In the genomic region with DNA sequence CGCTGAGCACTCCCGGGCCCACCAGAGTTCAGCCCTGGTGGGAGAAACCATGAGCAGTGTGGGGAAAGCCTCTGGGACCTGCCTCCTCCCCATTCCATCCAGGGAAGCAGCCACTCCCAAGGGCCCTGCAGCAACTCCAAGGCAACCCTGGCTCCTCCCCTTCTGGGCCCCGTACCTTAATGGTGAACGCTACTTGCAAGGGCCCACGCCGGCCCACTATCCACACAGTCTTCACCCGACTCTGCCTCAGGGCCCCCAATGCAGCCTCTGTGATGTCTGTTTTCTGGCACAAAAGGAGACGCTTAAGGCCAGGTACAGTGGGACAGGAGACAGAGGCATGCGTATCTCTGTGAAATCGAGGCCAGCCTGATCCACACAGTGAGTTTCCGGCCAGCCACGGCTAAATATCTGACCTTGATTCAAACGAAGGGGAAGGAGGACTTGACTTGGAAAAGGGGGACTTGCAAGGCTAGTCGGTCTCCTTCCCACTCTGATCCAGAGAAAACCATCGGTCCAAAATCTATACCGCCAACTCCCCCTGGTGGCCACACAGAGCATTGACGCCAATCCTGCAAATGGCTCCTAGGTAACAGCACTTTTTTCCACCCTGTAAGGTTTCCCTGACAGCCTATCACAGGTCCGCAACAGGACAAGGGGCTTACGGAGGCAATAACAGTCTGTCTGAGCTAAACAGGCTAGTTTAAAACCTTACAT, we compare ENCODE assay signal across 8 mouse cellular contexts. TPM values are rescaled to one million over a fixed set of nuclear protein-coding genes. Genes with fewer than 3 reads are reported as not detected.
DNase-seq lines count a peak whose midpoint lies in the region; ATAC-seq and TF ChIP-seq lines count a peak whose summit lies in the region.
"Had no signal": no experiment of that assay in that cellular context is flagged by ENCODE, and none has a peak within 500 bp of the region (broad histone marks: within the 10 kb centered on the region; RNA-seq: fewer than 3 reads in every experiment).

No protein-coding gene starts in this region.

- H3K9me3 ChIP-seq in forebrain, embryonic 16.5 days (ENCODE audit: control insufficient read depth, low read length), result no peaks in the 10 kb centered on the region
- no peaks in the 10 kb centered on the region for H3K9me3 ChIP-seq in hindbrain, embryonic 13.5 days
- H3K9me3 ChIP-seq in midbrain, embryonic 12.5 days, result no peaks in the 10 kb centered on the region

- H3K4me1 ChIP-seq in forebrain, embryonic 16.5 days (replicated peaks; ENCODE audit: control insufficient read depth, insufficient read depth, low read length), result peaks cover 20% of the 10 kb centered on the region
- H3K4me1 ChIP-seq in hindbrain, embryonic 13.5 days (replicated peaks), result peaks cover 47% of the 10 kb centered on the region
- H3K4me1 ChIP-seq in midbrain, embryonic 12.5 days, result peaks cover 24% of the 10 kb centered on the region

- peak; percentile 87 for DNase-seq in R1 (ENCODE audit: low read depth, low spot score)
- peak; percentile 91 to 95 for DNase-seq in cerebellum, adult 18-20 months
- peak; percentile 82 to 85 for DNase-seq in left cerebral cortex, adult 2 months (ENCODE audit: extremely low spot score in 1 of 2, low spot score in 2 of 2)
- DNase-seq in spleen, postnatal 10 days (ENCODE audit: low spot score in 2 of 2), result peak; percentile 59 to 76

- no peak overlapping the region for H3K4me3 ChIP-seq in forebrain, embryonic 16.5 days (replicated peaks; ENCODE audit: low read length)
- H3K4me3 ChIP-seq in hindbrain, embryonic 13.5 days, result no peak overlapping the region
- no peak overlapping the region for H3K4me3 ChIP-seq in left cerebral cortex, adult 2 months
- H3K4me3 ChIP-seq in midbrain, embryonic 12.5 days, result no peak overlapping the region

- H3K27ac ChIP-seq in forebrain, embryonic 16.5 days (ENCODE audit: low read length), result no peak overlapping the region
- no peak overlapping the region for H3K27ac ChIP-seq in hindbrain, embryonic 13.5 days
- H3K27ac ChIP-seq in left cerebral cortex, adult 2 months, result no peak overlapping the region
- no peak overlapping the region for H3K27ac ChIP-seq in midbrain, embryonic 12.5 days (replicated peaks)
- H3K27ac ChIP-seq: macrophage had no signal

- H3K4me2 ChIP-seq in forebrain, embryonic 16.5 days (ENCODE audit: low read length), result no peak overlapping the region
- H3K4me2 ChIP-seq in hindbrain, embryonic 13.5 days, result no peak overlapping the region
- no peak overlapping the region for H3K4me2 ChIP-seq in midbrain, embryonic 12.5 days (replicated peaks)

- WGBS in forebrain, embryonic 16.5 days, result 29% methylated on average over 19 of the region's 19 CpGs
- WGBS in hindbrain, embryonic 13.5 days, result 36% methylated on average over 19 of the region's 19 CpGs
- 30% methylated on average over 19 of the region's 19 CpGs for WGBS in midbrain, embryonic 12.5 days

- peak; percentile 21; the same call in 1 of the 2 replicates for ATAC-seq in forebrain, embryonic 16.5 days
- peak; percentile 18 for ATAC-seq in hindbrain, embryonic 13.5 days (ENCODE audit: low FRiP score)
- ATAC-seq in midbrain, embryonic 12.5 days (ENCODE audit: low FRiP score, low read depth), result 0 out of 2 replicates have a peak, but pooled peaks have one; percentile 24

- H3K27me3 ChIP-seq in forebrain, embryonic 16.5 days (replicated peaks; ENCODE audit: control insufficient read depth, insufficient read depth, low read length), result peaks cover 33% of the 10 kb centered on the region
- peaks cover 46% of the 10 kb centered on the region for H3K27me3 ChIP-seq in hindbrain, embryonic 13.5 days
- peaks cover 44% of the 10 kb centered on the region for H3K27me3 ChIP-seq in midbrain, embryonic 12.5 days

- peaks cover 5% of the 10 kb centered on the region for H3K36me3 ChIP-seq in forebrain, embryonic 16.5 days (ENCODE audit: control insufficient read depth, insufficient read depth)
- peaks cover 35% of the 10 kb centered on the region for H3K36me3 ChIP-seq in hindbrain, embryonic 13.5 days
- peaks cover 13% of the 10 kb centered on the region for H3K36me3 ChIP-seq in midbrain, embryonic 12.5 days

- intact Hi-C loops in left cerebral cortex, adult 2 months (cut with DNase I), result loop anchor here (1.0 to 2.0 kb wide), 3 partner anchors 68 to 188 kb away; no protein-coding TSS in a partner anchor

- peak; percentile 95 for TF ChIP-seq CTCF in left cerebral cortex, adult 2 months (IDR thresholded peaks at IDR 0.05)

- H3K9ac ChIP-seq in forebrain, embryonic 16.5 days (replicated peaks; ENCODE audit: low read depth, low read length), result no peak overlapping the region
- no peak overlapping the region for H3K9ac ChIP-seq in hindbrain, embryonic 13.5 days
- H3K9ac ChIP-seq in midbrain, embryonic 12.5 days (replicated peaks), result no peak overlapping the region

RNA-seq across cellular contexts. Expression of gene Grin2c, which starts 3.3 kb away (rescaled TPM):
- polyA plus RNA-seq in forebrain, embryonic 16.5 days (2015; fragmentation: Nextera tagmentation; extraction: Ambion mirVana), result 0.29 and 0.37 TPM in 2 replicates
- polyA plus RNA-seq in hindbrain, embryonic 13.5 days (2015; fragmentation: Nextera tagmentation; extraction: Ambion mirVana), result 0.22 TPM in 2 replicates
- total RNA-seq in left cerebral cortex, adult 2 months (2021), result 10 to 100 TPM; 37.4 to 40.0 TPM
- polyA plus RNA-seq in midbrain, embryonic 12.5 days (2016; fragmentation: Nextera tagmentation; extraction: Ambion mirVana), result 0.06 and 0.17 TPM in 2 replicates
- polyA plus RNA-seq: macrophage had no signal

RNA-seq across cellular contexts. Expression of gene Fdxr, which starts 6.5 kb away (rescaled TPM):
- 23.2 and 26.9 TPM in 2 replicates for polyA plus RNA-seq in forebrain, embryonic 16.5 days (2015; fragmentation: Nextera tagmentation; extraction: Ambion mirVana)
- 18.1 and 20.8 TPM in 2 replicates for polyA plus RNA-seq in hindbrain, embryonic 13.5 days (2015; fragmentation: Nextera tagmentation; extraction: Ambion mirVana)
- 10 to 100 TPM; 15.9 to 17.9 TPM for total RNA-seq in left cerebral cortex, adult 2 months (2021)
- polyA plus RNA-seq in midbrain, embryonic 12.5 days (2016; fragmentation: Nextera tagmentation; extraction: Ambion mirVana), result 15.9 and 18.4 TPM in 2 replicates

RNA-seq across cellular contexts. Expression of gene Fads6, which starts 27.2 kb away (rescaled TPM):
- 0.27 and 0.76 TPM in 2 replicates for polyA plus RNA-seq in forebrain, embryonic 16.5 days (2015; fragmentation: Nextera tagmentation; extraction: Ambion mirVana)
- polyA plus RNA-seq in hindbrain, embryonic 13.5 days (2015; fragmentation: Nextera tagmentation; extraction: Ambion mirVana), result 0.73 and 0.79 TPM in 2 replicates
- 10 to 100 TPM; 11.4 to 13.5 TPM for total RNA-seq in left cerebral cortex, adult 2 months (2021)
- 0.11 and 0.18 TPM in 2 replicates for polyA plus RNA-seq in midbrain, embryonic 12.5 days (2016; fragmentation: Nextera tagmentation; extraction: Ambion mirVana)

RNA-seq across cellular contexts. Expression of gene Otop2, which starts 36.7 kb away (rescaled TPM):
- polyA plus RNA-seq in forebrain, embryonic 16.5 days (2015; fragmentation: Nextera tagmentation; extraction: Ambion mirVana), result 0.24 TPM in 1 of 2 replicates, not detected in the other
- polyA plus RNA-seq in hindbrain, embryonic 13.5 days (2015; fragmentation: Nextera tagmentation; extraction: Ambion mirVana), result not detected in 2 replicates
- total RNA-seq in left cerebral cortex, adult 2 months (2021), result 1 to 10 TPM; 1.4 to 2.7 TPM
- polyA plus RNA-seq in midbrain, embryonic 12.5 days (2016; fragmentation: Nextera tagmentation; extraction: Ambion mirVana), result not detected in 2 replicates
- polyA plus RNA-seq: macrophage had no signal

RNA-seq across cellular contexts. Expression of gene Ush1g, which starts 51.5 kb away (rescaled TPM):
- polyA plus RNA-seq in forebrain, embryonic 16.5 days (2015; fragmentation: Nextera tagmentation; extraction: Ambion mirVana), result 0.10 TPM in 2 replicates
- polyA plus RNA-seq in hindbrain, embryonic 13.5 days (2015; fragmentation: Nextera tagmentation; extraction: Ambion mirVana), result 0.06 and 0.14 TPM in 2 replicates
- under 1 TPM; 0.36 to 0.44 TPM for total RNA-seq in left cerebral cortex, adult 2 months (2021)
- 0.05 TPM in 1 of 2 replicates, not detected in the other for polyA plus RNA-seq in midbrain, embryonic 12.5 days (2016; fragmentation: Nextera tagmentation; extraction: Ambion mirVana)
- polyA plus RNA-seq: macrophage had no signal
